Mouse (Mus musculus) adrenal gland, adult 18-20 months (tissue): ENCODE measurements around the gene Gm11214. TPM values are rescaled to one million over a fixed set of nuclear protein-coding genes. Genes with fewer than 3 reads are reported as not detected.

ENCODE experiments used
- DNase-seq, 2 experiments: peaks; one replicate each; pipeline ENCODE4 v3.0.0; 2021 to 2022; ENCODE audit warnings: low spot score in 2 of 2
- total RNA-seq, 2 experiments: library from RNA; stranded (reverse); gene quantifications; 1 replicate in 1 of 2; 2 replicates in 1 of 2; pipeline ENCODE4 v1.2.3; 2021

Gene Gm11214
- total RNA-seq, 2 experiments from 2014 or later = not detected

DNA sequence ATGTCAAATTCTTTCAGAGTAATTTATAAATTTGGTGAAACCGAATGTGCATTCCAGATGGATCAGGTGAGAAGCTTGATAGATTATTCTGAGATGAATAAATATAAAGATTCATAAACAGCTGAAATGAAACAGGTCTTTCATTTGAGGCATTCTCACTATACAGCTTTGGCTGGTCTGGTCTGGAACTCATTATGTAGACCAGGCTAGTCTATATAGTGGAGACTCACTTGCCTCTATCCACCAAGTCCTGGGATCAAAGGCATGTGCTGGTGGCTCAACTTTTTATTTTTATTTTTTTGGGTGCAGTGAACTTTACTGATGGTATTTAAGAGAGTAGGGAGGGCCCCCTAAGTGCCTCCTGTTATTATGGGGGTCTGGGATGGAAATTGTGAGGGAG is 1.3 kb downstream of the Gm11214 start:
- no peak for DNase-seq

DNA sequence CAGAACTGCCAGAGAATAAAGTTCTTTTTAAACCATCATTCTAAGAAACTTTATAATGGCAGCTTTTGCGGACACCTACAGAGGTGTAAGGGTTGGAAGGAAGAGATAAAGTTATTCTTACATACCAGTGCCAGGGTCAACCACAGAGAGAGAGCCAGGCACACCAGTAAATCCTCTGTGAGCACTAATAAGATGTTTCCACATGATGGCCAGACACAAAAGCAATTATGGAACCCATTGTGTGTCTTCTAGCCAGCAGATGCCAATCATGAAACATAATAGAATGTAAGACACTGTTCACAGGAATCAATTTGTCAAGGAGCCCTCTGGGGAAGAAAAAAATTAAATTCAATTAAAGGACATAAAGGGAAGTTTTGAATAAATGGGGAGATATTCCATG is 1.8 kb downstream of the Gm11214 start:
- DNase-seq = no peak

- no peak for DNase-seq
Observed at GRCm38 (mm10) chr4:63659775-63660174, 3.4 kb downstream of the Gm11214 start.

GRCm38 (mm10) chr4:63659086-63659485 is 4.1 kb downstream of the Gm11214 start:
- no peak for DNase-seq

GRCm38 (mm10) chr4:63654381-63654780 is 8.8 kb downstream of the Gm11214 start:
- DNase-seq = no peak

GRCm38 (mm10) chr4:63643956-63644726 is 19.0 kb downstream of the Gm11214 start:
- no peak for DNase-seq

DNA sequence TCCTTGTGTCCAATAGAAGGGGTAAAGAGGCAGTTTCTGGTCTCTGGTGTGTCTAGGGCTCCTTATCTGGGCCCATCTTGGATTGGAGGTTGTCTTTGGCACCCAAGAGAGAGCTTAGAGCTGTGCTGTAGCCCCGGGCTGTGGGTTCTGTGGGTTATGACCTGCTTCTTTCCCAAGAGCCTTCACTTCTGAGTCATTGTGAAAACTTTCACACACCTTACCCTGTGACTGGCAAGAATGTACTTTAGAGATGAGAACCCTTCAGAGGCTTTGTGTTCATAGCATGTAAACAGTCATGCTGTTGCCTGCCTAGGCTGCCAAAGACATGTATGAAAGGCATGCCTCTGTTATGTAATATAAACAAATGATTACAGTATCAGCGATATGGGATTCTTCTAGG is 23.3 kb downstream of the Gm11214 start:
- DNase-seq = no peak

- no peak for DNase-seq
Observed at GRCm38 (mm10) chr4:63638603-63639002, 24.6 kb downstream of the Gm11214 start.

GRCm38 (mm10) chr4:63633181-63633580 is 30.0 kb downstream of the Gm11214 start:
- no peak for DNase-seq

GRCm38 (mm10) chr4:63627111-63627510 is 36.1 kb downstream of the Gm11214 start:
- no peak for DNase-seq

GRCm38 (mm10) chr4:63625563-63626080 is 37.6 kb downstream of the Gm11214 start:
- DNase-seq = no peak

DNA sequence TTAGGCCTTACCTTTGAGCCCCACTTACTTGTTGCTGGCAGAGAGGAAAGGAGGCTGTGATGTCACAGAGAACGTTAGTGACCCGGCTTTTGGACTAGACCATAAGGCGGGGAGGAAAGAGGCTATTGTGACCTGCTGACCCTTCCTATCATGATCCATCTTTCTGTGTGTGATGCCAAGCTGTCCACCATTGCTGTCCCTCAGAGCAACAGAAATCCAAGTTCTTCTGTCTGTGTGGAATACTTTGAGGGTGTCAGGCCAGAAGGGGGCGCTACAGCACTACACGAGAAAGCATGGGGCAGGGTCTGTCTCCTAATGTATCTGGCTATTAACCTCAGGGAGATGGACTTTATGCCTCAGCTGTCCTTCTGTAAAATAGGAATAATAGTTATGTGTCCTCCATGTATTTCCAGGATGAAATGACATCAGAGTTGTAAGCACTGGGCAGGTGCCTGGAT is 40.8 kb downstream of the Gm11214 start, which contains the start of gene Tex48:
Gene Tex48 (minus strand): TSS at position 51 of the 458 bp plus-strand sequence.
- peak; percentile 13 to 38 for DNase-seq

DNA sequence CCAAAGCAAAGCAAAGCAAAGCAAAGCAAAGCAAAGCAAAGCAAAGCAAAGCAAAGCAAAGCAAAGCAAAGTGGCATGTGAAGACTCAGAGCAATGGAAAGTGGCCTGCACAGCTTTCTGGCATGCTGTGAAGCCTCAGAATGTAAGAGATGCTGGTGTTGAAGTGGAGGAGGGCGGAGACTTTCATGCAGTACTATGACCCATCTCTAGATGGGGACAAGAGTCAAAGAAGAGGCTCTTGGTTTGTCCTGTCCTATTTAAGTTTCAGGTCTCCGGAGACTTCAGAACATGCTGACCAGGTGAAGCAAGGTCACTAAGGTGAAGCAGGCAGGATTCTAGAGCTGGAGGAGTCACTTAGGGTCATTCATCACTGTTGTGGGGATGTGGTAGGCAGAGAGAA is 41.3 kb downstream of the Gm11214 start:
- no peak for DNase-seq

Other genes with a start within 250 kb of the Gm11214 start
- gene Whrn, start 167.4 kb downstream of the Gm11214 start, total RNA-seq = 10 to 100 TPM; 41.4 to 59.6 TPM
- 100 to 1,000 TPM; 182 to 188 TPM for gene Atp6v1g1, start 118.6 kb downstream of the Gm11214 start, total RNA-seq
- 10 to 100 TPM in 1 of 2 experiments, 1 to 10 TPM in 1; 8.9 to 14.8 TPM for gene Tmem268, start 104.6 kb downstream of the Gm11214 start, total RNA-seq
- gene Gm11213, start 58.1 kb downstream of the Gm11214 start, total RNA-seq = not detected
- not detected for gene Tex48, start 41.0 kb downstream of the Gm11214 start, total RNA-seq
- under 1 TPM; 0.33 to 0.48 TPM for gene Tnfsf15, start 81.7 kb upstream of the Gm11214 start, total RNA-seq
- under 1 TPM in 1 of 2 experiments, not detected in 1; 0.07 TPM for gene Tnfsf8, start 198.0 kb upstream of the Gm11214 start, total RNA-seq